Mouse (Mus musculus) heart, postnatal 0 days (tissue): Measurements from ENCODE around the gene Hist1h1c.

Experiments used
- CTCF ChIP-seq: IDR thresholded peaks from 2 replicates; pipeline ENCODE4 v1.5.1; 2016; ENCODE audit warnings: antibody characterized with exemption, control low read depth, low read depth
- EP300 ChIP-seq: IDR thresholded peaks from 2 replicates; pipeline ENCODE4 v1.6.1; 2016; ENCODE audit warnings: antibody characterized with exemption, low read depth

GRCm38 (mm10) chr13:23753314-23754078 is 14.9 kb downstream of the Hist1h1c start:
- no peak for TF ChIP-seq CTCF
- TF ChIP-seq EP300 = no peak
